Mouse (Mus musculus): ENCODE results near the gene Cdk11b. TPM values are rescaled to one million over a fixed set of nuclear protein-coding genes. Genes with fewer than 3 reads are reported as not detected.

Cdk11b gene
- polyA plus RNA-seq, 1 experiment from 2014 or later, result 82.4 TPM

- Histone ChIP-seq H3K27ac (no peak overlapping the region), H3K36me3 (peaks cover 61% of the 10 kb centered on the region), H3K27me3 (peaks cover 68% of the 10 kb centered on the region), H3K9me3 (no peaks in the 10 kb centered on the region), H3K4me3 (replicated peaks) (peak overlapping the region; percentile 50), H3K9ac (replicated peaks) (peak overlapping the region; percentile 72), H3K4me1 (replicated peaks) (peaks cover 36% of the 10 kb centered on the region), H3K4me2 (peak overlapping the region; percentile 93)
- 16% methylated on average over 36 of the region's 36 CpGs for WGBS
- 0 out of 2 replicates have a peak, but pooled peaks have one; percentile 1 for ATAC-seq (ENCODE audit: insufficient number of reproducible peaks, insufficient read depth, low FRiP score, low TSS enrichment, low read depth)
Measured at GRCm38 (mm10) chr4:155652283-155653085, 27.8 kb downstream of the Cdk11b start.

GRCm38 (mm10) chr4:155653086-155653450 lies 28.4 kb downstream of the Cdk11b start, which contains the start of gene Mmp23:
Gene Mmp23, minus strand, starts transcription at chr4:155653384.
- Histone ChIP-seq H3K4me1 (replicated peaks) (peaks cover 36% of the 10 kb centered on the region), H3K36me3 (peaks cover 61% of the 10 kb centered on the region), H3K27ac (no peak within 1 kb of the TSS), H3K9ac (replicated peaks) (peak within 1 kb of the TSS; percentile 72), H3K4me3 (replicated peaks) (peak within 1 kb of the TSS; percentile 50), H3K9me3 (no peaks in the 10 kb centered on the region), H3K4me2 (peak within 1 kb of the TSS; percentile 93), H3K27me3 (peaks cover 68% of the 10 kb centered on the region)
- WGBS, result under 1% methylated on average over 33 of the region's 33 CpGs
- 0 out of 2 replicates have a peak, but pooled peaks have one; percentile 39 for ATAC-seq (ENCODE audit: insufficient number of reproducible peaks, insufficient read depth, low FRiP score, low TSS enrichment, low read depth)

- no peak overlapping the region for H3K27ac ChIP-seq
- H3K4me2 ChIP-seq, result peak overlapping the region; percentile 93
- peaks cover 60% of the 10 kb centered on the region for H3K36me3 ChIP-seq
- peak overlapping the region; percentile 50 for H3K4me3 ChIP-seq (replicated peaks)
- H3K9ac ChIP-seq (replicated peaks), result peak overlapping the region; percentile 72
- H3K4me1 ChIP-seq (replicated peaks), result peaks cover 36% of the 10 kb centered on the region
- peaks cover 68% of the 10 kb centered on the region for H3K27me3 ChIP-seq
- WGBS, result 1% methylated on average over 31 of the region's 31 CpGs
- no peaks in the 10 kb centered on the region for H3K9me3 ChIP-seq
- ATAC-seq (ENCODE audit: insufficient number of reproducible peaks, insufficient read depth, low FRiP score, low TSS enrichment, low read depth), result 0 out of 2 replicates have a peak, but pooled peaks have one; percentile 10
Measured at GRCm38 (mm10) chr4:155653451-155654182, 29.0 kb downstream of the Cdk11b start.

GRCm38 (mm10) chr4:155654183-155654455 lies 29.5 kb downstream of the Cdk11b start:
- H3K9ac ChIP-seq (replicated peaks), result peak overlapping the region; percentile 72; the same call in 1 of the 2 replicates
- no peak overlapping the region for H3K27ac ChIP-seq
- no peak for ATAC-seq (ENCODE audit: insufficient number of reproducible peaks, insufficient read depth, low FRiP score, low TSS enrichment, low read depth)
- H3K4me2 ChIP-seq, result peak overlapping the region; percentile 93
- no peaks in the 10 kb centered on the region for H3K9me3 ChIP-seq
- WGBS, result under 1% methylated on average over 6 of the region's 6 CpGs
- peaks cover 68% of the 10 kb centered on the region for H3K27me3 ChIP-seq
- peaks cover 60% of the 10 kb centered on the region for H3K36me3 ChIP-seq
- peaks cover 36% of the 10 kb centered on the region for H3K4me1 ChIP-seq (replicated peaks)
- H3K4me3 ChIP-seq (replicated peaks), result peak overlapping the region; percentile 50

GRCm38 (mm10) chr4:155654456-155655298 lies 30.0 kb downstream of the Cdk11b start:
- Histone ChIP-seq H3K4me1 (replicated peaks) (peaks cover 36% of the 10 kb centered on the region), H3K27ac (no peak overlapping the region), H3K4me3 (replicated peaks) (peak overlapping the region; percentile 50), H3K27me3 (peaks cover 68% of the 10 kb centered on the region), H3K36me3 (peaks cover 60% of the 10 kb centered on the region), H3K4me2 (peak overlapping the region; percentile 93), H3K9me3 (no peaks in the 10 kb centered on the region), H3K9ac (replicated peaks) (peak overlapping the region; percentile 72)
- ATAC-seq (ENCODE audit: insufficient number of reproducible peaks, insufficient read depth, low FRiP score, low TSS enrichment, low read depth), result peak; percentile 32
- WGBS, result 1% methylated on average over 52 of the region's 52 CpGs

GRCm38 (mm10) chr4:155656214-155656751 lies 31.6 kb downstream of the Cdk11b start:
- H3K27me3 ChIP-seq, result peaks cover 60% of the 10 kb centered on the region
- ATAC-seq (ENCODE audit: insufficient number of reproducible peaks, insufficient read depth, low FRiP score, low TSS enrichment, low read depth), result no peak
- H3K27ac ChIP-seq, result no peak overlapping the region
- H3K36me3 ChIP-seq, result peaks cover 55% of the 10 kb centered on the region
- WGBS, result 92% methylated on average over 13 of the region's 13 CpGs
- no peak overlapping the region for H3K4me3 ChIP-seq (replicated peaks)
- H3K9me3 ChIP-seq, result no peaks in the 10 kb centered on the region
- 0 out of 2 replicates have a peak overlapping the region, but pooled peaks have one; percentile 6 for H3K9ac ChIP-seq (replicated peaks)
- peaks cover 36% of the 10 kb centered on the region for H3K4me1 ChIP-seq (replicated peaks)
- H3K4me2 ChIP-seq, result no peak overlapping the region

GRCm38 (mm10) chr4:155658961-155659360 lies 34.3 kb downstream of the Cdk11b start:
- no peaks in the 10 kb centered on the region for H3K9me3 ChIP-seq
- H3K4me2 ChIP-seq, result no peak overlapping the region
- peaks cover 16% of the 10 kb centered on the region for H3K4me1 ChIP-seq (replicated peaks)
- ATAC-seq (ENCODE audit: insufficient number of reproducible peaks, insufficient read depth, low FRiP score, low TSS enrichment, low read depth), result no peak
- H3K4me3 ChIP-seq (replicated peaks), result no peak overlapping the region
- no peak overlapping the region for H3K27ac ChIP-seq
- H3K27me3 ChIP-seq, result peaks cover 33% of the 10 kb centered on the region
- 90% methylated on average over 10 of the region's 10 CpGs for WGBS
- H3K9ac ChIP-seq (replicated peaks), result no peak overlapping the region
- peaks cover 60% of the 10 kb centered on the region for H3K36me3 ChIP-seq

GRCm38 (mm10) chr4:155660641-155661040 lies 36.0 kb downstream of the Cdk11b start:
- Histone ChIP-seq H3K4me2 (no peak overlapping the region), H3K36me3 (peaks cover 77% of the 10 kb centered on the region), H3K27ac (no peak overlapping the region), H3K4me3 (replicated peaks) (no peak overlapping the region), H3K9me3 (no peaks in the 10 kb centered on the region), H3K9ac (replicated peaks) (no peak overlapping the region), H3K4me1 (replicated peaks) (no peaks in the 10 kb centered on the region), H3K27me3 (peaks cover 16% of the 10 kb centered on the region)
- WGBS, result 90% methylated on average over 12 of the region's 12 CpGs
- no peak for ATAC-seq (ENCODE audit: insufficient number of reproducible peaks, insufficient read depth, low FRiP score, low TSS enrichment, low read depth)

- ATAC-seq (ENCODE audit: insufficient number of reproducible peaks, insufficient read depth, low FRiP score, low TSS enrichment, low read depth), result no peak
- peaks cover 34% of the 10 kb centered on the region for H3K36me3 ChIP-seq
- H3K9ac ChIP-seq (replicated peaks), result no peak overlapping the region
Measured at GRCm38 (mm10) chr4:155666903-155667302, 42.2 kb downstream of the Cdk11b start.

GRCm38 (mm10) chr4:155668689-155669597 lies 44.3 kb downstream of the Cdk11b start, which contains the start of gene Mib2:
Gene Mib2, minus strand, starts transcription at chr4:155669198.
- Histone ChIP-seq H3K4me2 (peak within 1 kb of the TSS; percentile 92), H3K4me1 (replicated peaks) (peaks cover 6% of the 10 kb centered on the region), H3K36me3 (peaks cover 24% of the 10 kb centered on the region), H3K27ac (peak within 1 kb of the TSS; percentile 82), H3K9me3 (no peaks in the 10 kb centered on the region), H3K27me3 (no peaks in the 10 kb centered on the region), H3K4me3 (replicated peaks) (peak within 1 kb of the TSS; percentile 81), H3K9ac (replicated peaks) (peak within 1 kb of the TSS; percentile 79)
- WGBS, result under 1% methylated on average over 73 of the region's 73 CpGs
- peak; percentile 98 for ATAC-seq (ENCODE audit: insufficient number of reproducible peaks, insufficient read depth, low FRiP score, low TSS enrichment, low read depth)

More at GRCm38 (mm10) chr4:155666903-155667302, 42.2 kb downstream of the Cdk11b start:
- H3K27ac ChIP-seq, result no peak overlapping the region
- H3K4me3 ChIP-seq (replicated peaks), result no peak overlapping the region
- H3K9me3 ChIP-seq, result no peaks in the 10 kb centered on the region
- no peaks in the 10 kb centered on the region for H3K27me3 ChIP-seq
- peaks cover 6% of the 10 kb centered on the region for H3K4me1 ChIP-seq (replicated peaks)
- no peak overlapping the region for H3K4me2 ChIP-seq
